8 mouse cellular contexts compared by ENCODE assay signal in the genomic region with DNA sequence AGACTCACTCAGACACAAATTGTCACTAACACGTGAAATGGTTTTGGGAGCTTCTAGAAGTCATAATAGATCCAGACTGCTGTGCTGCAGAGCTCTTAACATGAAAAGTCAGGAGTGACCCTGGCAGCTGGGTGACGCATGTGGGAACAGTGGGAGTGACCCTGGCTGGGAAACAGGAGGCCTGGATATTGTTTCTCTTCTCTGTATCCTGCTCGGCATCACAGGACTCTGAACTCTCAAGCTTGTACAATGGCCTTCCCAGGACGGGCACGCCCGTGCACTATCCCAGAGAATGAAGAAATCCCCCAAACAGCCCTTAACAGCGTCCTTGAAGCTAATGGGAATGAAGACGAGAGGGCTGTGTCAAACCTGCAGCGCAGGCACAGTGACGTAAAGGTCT. TPM values are rescaled to one million over a fixed set of nuclear protein-coding genes. Genes with fewer than 3 reads are reported as not detected.
A peak's percentile ranks its signal among the peaks of the same experiment; 100 is the strongest.
DNase-seq lines count a peak whose midpoint lies in the region; ATAC-seq and TF ChIP-seq lines count a peak whose summit lies in the region.

No protein-coding gene starts in this region.

- WGBS in kidney, embryonic 15.5 days = 47% methylated on average over 10 of the region's 10 CpGs
- WGBS in midbrain, postnatal 0 days = 62% methylated on average over 10 of the region's 10 CpGs

- no peak overlapping the region for H3K9ac ChIP-seq in kidney, embryonic 15.5 days
- no peak overlapping the region for H3K9ac ChIP-seq in midbrain, postnatal 0 days (replicated peaks; ENCODE audit: low read length, poor library complexity, severe bottlenecking)

- no peak for TF ChIP-seq CTCF in midbrain, postnatal 0 days (IDR thresholded peaks at IDR 0.05)

- no peaks in the 10 kb centered on the region for H3K27me3 ChIP-seq in kidney, embryonic 15.5 days
- no peaks in the 10 kb centered on the region for H3K27me3 ChIP-seq in midbrain, postnatal 0 days (ENCODE audit: insufficient read depth, low read length)

- H3K4me2 ChIP-seq in kidney, embryonic 15.5 days = peak overlapping the region; percentile 38
- H3K4me2 ChIP-seq in midbrain, postnatal 0 days (ENCODE audit: low read depth, low read length, poor library complexity, severe bottlenecking) = no peak overlapping the region

- peak; percentile 87 for ATAC-seq in kidney, embryonic 15.5 days (replicated peaks; ENCODE audit: low FRiP score)
- ATAC-seq in midbrain, postnatal 0 days (ENCODE audit: low FRiP score) = no peak

- H3K27ac ChIP-seq in kidney, embryonic 15.5 days = peak overlapping the region; percentile 68; the same call in 1 of the 2 replicates
- no peak overlapping the region for H3K27ac ChIP-seq in midbrain, postnatal 0 days (ENCODE audit: low read depth, low read length)

- peak; percentile 21 for DNase-seq in cerebellum, adult 9-10 months
- DNase-seq in cerebellum, adult 11 months = no peak
- peak; percentile 49 to 57 for DNase-seq in gastrocnemius, adult 8-10 months (ENCODE audit: low spot score in 2 of 2)
- peak; percentile 85 for DNase-seq in lung, postnatal 36 days
- DNase-seq in cerebellum, adult 18-20 months = no peak
- DNase-seq in frontal cortex, postnatal 10 days (ENCODE audit: low spot score in 2 of 2) = no peak
- no peak for DNase-seq in midbrain, postnatal 0 days (ENCODE audit: low spot score)

- H3K4me1 ChIP-seq in kidney, embryonic 15.5 days = peaks cover 6% of the 10 kb centered on the region
- no peaks in the 10 kb centered on the region for H3K4me1 ChIP-seq in midbrain, postnatal 0 days (ENCODE audit: insufficient read depth, low read length)

- H3K4me3 ChIP-seq in kidney, embryonic 15.5 days (replicated peaks) = peak overlapping the region; percentile 21; the same call in 1 of the 2 replicates
- no peak overlapping the region for H3K4me3 ChIP-seq in midbrain, postnatal 0 days (ENCODE audit: low read depth, low read length)

- peaks cover 3% of the 10 kb centered on the region for H3K36me3 ChIP-seq in kidney, embryonic 15.5 days
- peaks cover under 1% of the 10 kb centered on the region; the same call in 1 of the 2 replicates for H3K36me3 ChIP-seq in midbrain, postnatal 0 days (ENCODE audit: insufficient read depth, low read length)

- no peaks in the 10 kb centered on the region for H3K9me3 ChIP-seq in kidney, embryonic 15.5 days (replicated peaks)
- H3K9me3 ChIP-seq in midbrain, postnatal 0 days (ENCODE audit: low read length) = no peaks in the 10 kb centered on the region

RNA-seq across cellular contexts. Expression of a gene that starts 52.5 kb away (rescaled TPM):
- 10 to 100 TPM; 46.3 to 53.8 (median 47.4) TPM for total RNA-seq in gastrocnemius, adult 8-10 months (2022)
- 24.5 and 24.6 TPM in 2 replicates for polyA plus RNA-seq in kidney, embryonic 15.5 days (2015; fragmentation: Nextera tagmentation; extraction: Ambion mirVana)
- 40.0 and 49.7 TPM in 2 replicates for total RNA-seq in midbrain, postnatal 0 days (2014; rRNA removed)
- polyA plus RNA-seq in midbrain, postnatal 0 days (2015; fragmentation: Nextera tagmentation; extraction: Ambion mirVana) = 9.6 and 12.5 TPM in 2 replicates

Comparison
In these comparisons a context has a peak if more than half of its experiments do, and no peak if none do; other contexts are left out.
1. DNase-seq: peak in cerebellum, adult 9-10 months (single experiment), gastrocnemius, adult 8-10 months (2 of 2) and lung, postnatal 36 days (single experiment); none in cerebellum, adult 11 months (single experiment), cerebellum, adult 18-20 months (0 of 2), frontal cortex, postnatal 10 days (0 of 2) and midbrain, postnatal 0 days (single experiment).